Comparison of ENCODE assay signal across 8 mouse cellular contexts in genomic region chr5:146675006-146675886, GRCm38 (mm10).
DNase-seq lines count a peak whose midpoint lies in the region; TF ChIP-seq lines count a peak whose summit lies in the region.

No protein-coding gene starts in this region.

- peaks cover 14% of the 10 kb centered on the region for H3K4me1 ChIP-seq in embryonic facial prominence, embryonic 10.5 days
- H3K4me1 ChIP-seq in liver, adult 2 months (ENCODE audit: control insufficient read depth, insufficient read depth, low read length), result peaks cover 17% of the 10 kb centered on the region

- peak; percentile 94 for TF ChIP-seq CTCF in liver, adult 2 months (IDR thresholded peaks at IDR 0.05; ENCODE audit: low read depth, low read length)

- H3K79me2 ChIP-seq in liver, adult 2 months (ENCODE audit: control insufficient read depth, insufficient read depth, low read length), result no peaks in the 10 kb centered on the region

- H3K4me3 ChIP-seq in embryonic facial prominence, embryonic 10.5 days, result no peak overlapping the region
- no peak overlapping the region for H3K4me3 ChIP-seq in liver, adult 2 months (ENCODE audit: insufficient read depth, low read depth, low read length)

- peak overlapping the region; percentile 35; the same call in 1 of the 2 replicates for H3K9ac ChIP-seq in liver, adult 2 months (ENCODE audit: low read depth, low read length)

- peaks cover 8% of the 10 kb centered on the region; the same call in 1 of the 2 replicates for H3K27me3 ChIP-seq in embryonic facial prominence, embryonic 10.5 days (replicated peaks; ENCODE audit: low read depth, poor library complexity, severe bottlenecking)
- H3K27me3 ChIP-seq in liver, adult 2 months (ENCODE audit: control insufficient read depth, insufficient read depth, low read length), result no peaks in the 10 kb centered on the region

- TF ChIP-seq POLR2A in liver, adult 2 months (IDR thresholded peaks at IDR 0.05; ENCODE audit: extremely low read depth, insufficient read depth, low read length), result no peak

- no peak overlapping the region for H3K27ac ChIP-seq in embryonic facial prominence, embryonic 10.5 days (replicated peaks)
- H3K27ac ChIP-seq in liver, adult 2 months (replicated peaks; ENCODE audit: insufficient read depth, low read depth, low read length), result peak overlapping the region; percentile 90

- H3K36me3 ChIP-seq in embryonic facial prominence, embryonic 10.5 days (replicated peaks), result no peaks in the 10 kb centered on the region
- H3K36me3 ChIP-seq in liver, adult 2 months (ENCODE audit: control insufficient read depth, insufficient read depth, low read length), result no peaks in the 10 kb centered on the region

- no peaks in the 10 kb centered on the region for H3K9me3 ChIP-seq in embryonic facial prominence, embryonic 10.5 days

- WGBS in embryonic facial prominence, embryonic 10.5 days, result 27% methylated on average over 19 of the region's 19 CpGs
- 15% methylated on average over 19 of the region's 19 CpGs for WGBS in liver, adult 2 months

- DNase-seq in 3T3-L1 (ENCODE audit: low read depth, low spot score), result peak; percentile 94
- peak; percentile 65 for DNase-seq in adrenal gland, adult 2 months
- DNase-seq in embryonic facial prominence, embryonic 10.5 days (ENCODE audit: low spot score), result peak; percentile 73
- peak; percentile 73 for DNase-seq in heart, adult 8-10 months (ENCODE audit: low spot score)
- DNase-seq in kidney, adult 9 months, result peak; percentile 82
- peak; percentile 70 for DNase-seq in liver, adult 2 months (ENCODE audit: extremely low read depth, low read depth, low spot score)
- DNase-seq in monocyte, adult 2 months (ENCODE audit: low read depth in 1 of 2, low spot score in 2 of 2), result peak; percentile 38 to 62
- peak; percentile 64 to 78 for DNase-seq in spleen, postnatal 36 days (ENCODE audit: low spot score in 2 of 2)
